In genomic region chr5:99202074-99202837, GRCm38 (mm10) we compare ENCODE assay signal across 8 mouse cellular contexts.
DNase-seq lines count a peak whose midpoint lies in the region; ATAC-seq and TF ChIP-seq lines count a peak whose summit lies in the region.

No protein-coding gene starts in this region.

- intact Hi-C loops in left cerebral cortex, postnatal 4 days (cut with DNase I), result loop anchor here (2.0 to 10.0 kb wide), 2 partner anchors 691 to 833 kb away; partner anchors contain the start of genes Enoph1 and Hnrnpdl

- ATAC-seq in granulocyte monocyte progenitor cell, adult 5-6 weeks (replicated peaks; ENCODE audit: poor library complexity, severe bottlenecking), result peak; percentile 63
- ATAC-seq in intestine, postnatal 0 days, result peak; percentile 36; the same call in 1 of the 2 replicates

- 0 out of 2 replicates have a peak, but pooled peaks cover 2% of the 10 kb centered on the region for H3K9me3 ChIP-seq in intestine, postnatal 0 days (ENCODE audit: control insufficient read depth)
- no peaks in the 10 kb centered on the region for H3K9me3 ChIP-seq in midbrain, embryonic 10.5 days (replicated peaks)

- H3K27me3 ChIP-seq in intestine, postnatal 0 days (replicated peaks; ENCODE audit: control insufficient read depth, insufficient read depth, low read length), result peaks cover 7% of the 10 kb centered on the region; the same call in 1 of the 2 replicates
- peaks cover 7% of the 10 kb centered on the region for H3K27me3 ChIP-seq in midbrain, embryonic 10.5 days (ENCODE audit: low read depth, poor library complexity, severe bottlenecking)

- H3K4me1 ChIP-seq in intestine, postnatal 0 days (replicated peaks; ENCODE audit: control insufficient read depth, insufficient read depth, low read length), result no peaks in the 10 kb centered on the region
- H3K4me1 ChIP-seq in midbrain, embryonic 10.5 days, result no peaks in the 10 kb centered on the region

- DNase-seq in right cerebral cortex, adult 18-20 months, result peak; percentile 70
- no peak for DNase-seq in right cerebral cortex, postnatal 36 days (ENCODE audit: low spot score in 2 of 2)
- DNase-seq in cerebellum, postnatal 10 days, result peak; percentile 73 to 82
- peak; percentile 54 for DNase-seq in left cerebral cortex, postnatal 4 days
- peak; percentile 51 for DNase-seq in midbrain, embryonic 10.5 days (ENCODE audit: low spot score)
- peak; percentile 5 to 39 for DNase-seq in spleen, postnatal 10 days (ENCODE audit: low spot score in 2 of 2)

- no peaks in the 10 kb centered on the region for H3K36me3 ChIP-seq in intestine, postnatal 0 days (ENCODE audit: control insufficient read depth, insufficient read depth)
- no peaks in the 10 kb centered on the region for H3K36me3 ChIP-seq in midbrain, embryonic 10.5 days

- no peak overlapping the region for H3K4me3 ChIP-seq in intestine, postnatal 0 days (ENCODE audit: low read depth, low read length)
- no peak overlapping the region for H3K4me3 ChIP-seq in midbrain, embryonic 10.5 days

- peak overlapping the region; percentile 49 for H3K4me2 ChIP-seq in intestine, postnatal 0 days (replicated peaks; ENCODE audit: low read depth)

- H3K27ac ChIP-seq in intestine, postnatal 0 days (ENCODE audit: low read depth, low read length), result no peak overlapping the region
- no peak overlapping the region for H3K27ac ChIP-seq in midbrain, embryonic 10.5 days (replicated peaks)

- TF ChIP-seq CTCF in intestine, postnatal 0 days (IDR thresholded peaks at IDR 0.05; ENCODE audit: low read depth), result peak; percentile 74

- H3K9ac ChIP-seq in intestine, postnatal 0 days (ENCODE audit: low read depth, low read length), result no peak overlapping the region

- WGBS in intestine, postnatal 0 days, result 51% methylated on average over 15 of the region's 15 CpGs
- WGBS in midbrain, embryonic 10.5 days, result 62% methylated on average over 15 of the region's 15 CpGs

Comparison
In these comparisons a context has a peak if more than half of its experiments do, and no peak if none do; other contexts are left out.
1. DNase-seq: peak in right cerebral cortex, adult 18-20 months (single experiment), cerebellum, postnatal 10 days (2 of 2), left cerebral cortex, postnatal 4 days (single experiment), midbrain, embryonic 10.5 days (single experiment) and spleen, postnatal 10 days (2 of 2); none in right cerebral cortex, postnatal 36 days (0 of 2).